Mouse (Mus musculus) neutrophil, adult 5-6 weeks (primary cell): ENCODE measurements around the gene Mark3. TPM values are rescaled to one million over a fixed set of nuclear protein-coding genes. Genes with fewer than 3 reads are reported as not detected.

Experiments
- ATAC-seq: fragments of 151-379, 151-347 bp; 2 replicates; pipeline ENCODE4 v1.8.0; 2017; ENCODE audit warnings: mild to moderate bottlenecking, moderate TSS enrichment; ENCODE audit not compliant: insufficient number of reproducible peaks, poor library complexity, low FRiP score, severe bottlenecking; ENCODE audit errors: extremely low read depth
- total RNA-seq: library from RNA; stranded (forward); fragments of 200-1000 nt; gene quantifications from 2 replicates; pipeline ENCODE4 v1.2.3, GENCODE M21; 2017

Mark3 gene
- total RNA-seq, 1 experiment from 2014 or later: 125 TPM

GRCm38 (mm10) chr12:111687350-111688068 is 113.2 kb downstream of the Mark3 start:
- no peak for ATAC-seq

GRCm38 (mm10) chr12:111688069-111688428 is 113.7 kb downstream of the Mark3 start:
- no peak for ATAC-seq

- ATAC-seq: no peak
Observed at GRCm38 (mm10) chr12:111689426-111689825, 115.1 kb downstream of the Mark3 start.

GRCm38 (mm10) chr12:111691346-111691872 is 117.1 kb downstream of the Mark3 start:
- peak; percentile 33; the same call in 1 of the 2 replicates for ATAC-seq

GRCm38 (mm10) chr12:111692899-111693298 is 118.6 kb downstream of the Mark3 start:
- no peak for ATAC-seq

- ATAC-seq: no peak
Observed at GRCm38 (mm10) chr12:111693341-111694270, 119.3 kb downstream of the Mark3 start.

GRCm38 (mm10) chr12:111694271-111694781 is 120.0 kb downstream of the Mark3 start:
- ATAC-seq: no peak

GRCm38 (mm10) chr12:111694880-111695804 is 120.8 kb downstream of the Mark3 start:
- no peak for ATAC-seq

GRCm38 (mm10) chr12:111696239-111696638 is 121.9 kb downstream of the Mark3 start:
- peak; percentile 27; the same call in 1 of the 2 replicates for ATAC-seq

GRCm38 (mm10) chr12:111697708-111698107 is 123.4 kb downstream of the Mark3 start:
- no peak for ATAC-seq

- no peak for ATAC-seq
Observed at GRCm38 (mm10) chr12:111698346-111698913, 124.1 kb downstream of the Mark3 start.

- ATAC-seq: no peak
Observed at GRCm38 (mm10) chr12:111699542-111699941, 125.2 kb downstream of the Mark3 start.

- ATAC-seq: no peak
Observed at GRCm38 (mm10) chr12:111700920-111701458, 126.7 kb downstream of the Mark3 start.

GRCm38 (mm10) chr12:111703301-111703700 is 129.0 kb downstream of the Mark3 start:
- ATAC-seq: no peak

GRCm38 (mm10) chr12:111704609-111705008 is 130.3 kb downstream of the Mark3 start:
- no peak for ATAC-seq

GRCm38 (mm10) chr12:111705186-111705973 is 131.1 kb downstream of the Mark3 start:
- ATAC-seq: no peak
